Mouse (Mus musculus) granulocyte monocyte progenitor cell, adult 5-6 weeks (primary cell): ENCODE measurements around the gene 4833420G17Rik. TPM values are rescaled to one million over a fixed set of nuclear protein-coding genes. Genes with fewer than 3 reads are reported as not detected.

ENCODE experiments used
- total RNA-seq, 2 experiments: library from RNA; stranded (forward) in 1 of 2; stranded (reverse) in 1 of 2; fragments of 200-712, 200-1000 nt in 1 of 2; fragments of >200 nt in 1 of 2; fragmentation: Nextera tagmentation in 1 of 2; gene quantifications; 2 replicates each; pipeline ENCODE4 v1.2.3; 2014 to 2017

Gene 4833420G17Rik
- total RNA-seq, 2 experiments from 2014 or later: 57.2 to 67.1 TPM

Other genes starting within 250 kb of the 4833420G17Rik start
- gene Paip1, start 34.2 kb upstream of the 4833420G17Rik start, total RNA-seq (2014; fragmentation: Nextera tagmentation): 32.8 and 44.5 TPM in 2 replicates
- gene Paip1, start 34.2 kb upstream of the 4833420G17Rik start, total RNA-seq (2017): 72.4 and 77.3 TPM in 2 replicates
- gene Tmem267, start 25.3 kb downstream of the 4833420G17Rik start, total RNA-seq (2014; fragmentation: Nextera tagmentation): 12.1 and 13.0 TPM in 2 replicates
- gene Tmem267, start 25.3 kb downstream of the 4833420G17Rik start, total RNA-seq (2017): 4.5 and 6.8 TPM in 2 replicates
- gene 3110070M22Rik, start 25.6 kb downstream of the 4833420G17Rik start, total RNA-seq (2014; fragmentation: Nextera tagmentation): not detected in 2 replicates
- 0.47 and 1.7 TPM in 2 replicates for gene 3110070M22Rik, start 25.6 kb downstream of the 4833420G17Rik start, total RNA-seq (2017)
- gene Ccl28, start 161.1 kb downstream of the 4833420G17Rik start, total RNA-seq (2014; fragmentation: Nextera tagmentation): 0.94 TPM in 1 of 2 replicates, not detected in the other
- 0.26 TPM in 1 of 2 replicates, not detected in the other for gene Ccl28, start 161.1 kb downstream of the 4833420G17Rik start, total RNA-seq (2017)
- gene Hmgcs1, start 227.6 kb downstream of the 4833420G17Rik start, total RNA-seq (2014; fragmentation: Nextera tagmentation): 18.3 and 21.5 TPM in 2 replicates
- 32.9 and 35.5 TPM in 2 replicates for gene Hmgcs1, start 227.6 kb downstream of the 4833420G17Rik start, total RNA-seq (2017)